Mouse (Mus musculus): ENCODE data around the gene Prdx1.
A peak's percentile ranks its signal among the peaks of the same experiment; 100 is the strongest.
"Not testable (repeated sequence)": the region's sequence is repeated elsewhere in the genome, so short reads cannot be mapped to it uniquely, and the experiment has no call there.

The Prdx1 gene

GRCm38 (mm10) chr4:116685402-116686061 is at the start of gene Prdx1:
Prdx1 (plus strand) TSS chr4:116685544.
- peak; percentile 97 for DNase-seq

DNA sequence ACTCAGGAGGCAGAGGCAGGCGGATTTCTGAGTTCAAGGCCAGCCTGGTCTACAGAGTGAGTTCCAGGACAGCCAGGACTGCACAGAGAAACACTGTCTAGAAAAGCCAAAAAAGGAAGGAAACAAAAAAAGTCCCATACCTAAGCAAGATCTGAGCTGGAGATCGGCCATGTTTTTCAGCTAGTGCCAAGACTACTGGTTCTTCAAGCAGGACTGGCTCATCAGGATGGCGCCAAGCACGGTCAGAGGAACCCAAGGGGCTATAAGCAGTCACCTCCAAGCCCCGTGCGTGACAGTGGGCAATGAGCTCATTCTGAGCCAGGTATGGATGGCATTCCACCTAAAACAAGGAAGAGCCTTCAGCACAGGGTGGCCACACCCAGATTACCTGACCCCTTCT is 46.5 kb upstream of the Prdx1 start:
- DNase-seq = no peak

- no peak for DNase-seq
Measured at GRCm38 (mm10) chr4:116642071-116642470, 43.3 kb upstream of the Prdx1 start.

DNA sequence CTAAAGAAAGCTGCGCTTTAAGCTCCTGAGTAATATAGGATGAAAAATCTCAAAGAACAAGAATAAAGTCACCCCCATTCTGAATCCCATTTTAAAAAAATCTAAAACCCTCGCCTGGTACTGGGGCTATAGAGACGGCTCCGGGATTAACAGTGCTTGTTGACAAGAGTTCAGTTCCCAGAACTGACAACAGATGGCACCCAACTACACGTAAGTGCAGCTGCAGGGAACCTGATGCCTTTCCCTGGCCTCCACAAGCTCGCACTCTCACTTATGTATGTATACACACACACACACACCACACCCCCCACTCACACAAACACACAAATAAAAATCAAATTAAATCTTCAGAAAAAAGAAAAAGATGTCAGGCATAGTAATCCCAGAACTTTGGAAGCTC is 41.0 kb upstream of the Prdx1 start:
- peak; percentile 50 for DNase-seq

- no peak for DNase-seq
Measured at GRCm38 (mm10) chr4:116645624-116646023, 39.7 kb upstream of the Prdx1 start.

DNA sequence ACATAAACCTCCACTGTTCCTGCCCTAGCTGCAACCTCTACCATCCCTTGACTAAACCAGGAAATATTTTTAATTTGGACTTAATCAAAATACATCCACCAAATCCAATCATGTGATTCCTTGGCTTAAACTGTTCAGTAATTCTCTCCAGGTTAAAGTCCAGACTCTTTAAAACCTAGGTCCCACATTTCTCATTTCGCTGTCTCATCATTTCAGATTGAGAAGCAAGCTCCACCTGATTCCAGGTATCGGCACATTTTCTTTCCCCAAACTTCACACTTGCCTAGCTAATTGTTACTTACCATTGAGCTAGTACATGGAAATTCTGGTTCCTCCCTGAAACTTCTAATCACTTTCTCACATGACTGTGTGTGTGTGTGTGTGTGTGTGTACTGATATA is 35.9 kb upstream of the Prdx1 start:
- DNase-seq = no peak

GRCm38 (mm10) chr4:116650365-116650764 is 35.0 kb upstream of the Prdx1 start:
- DNase-seq = no peak

DNA sequence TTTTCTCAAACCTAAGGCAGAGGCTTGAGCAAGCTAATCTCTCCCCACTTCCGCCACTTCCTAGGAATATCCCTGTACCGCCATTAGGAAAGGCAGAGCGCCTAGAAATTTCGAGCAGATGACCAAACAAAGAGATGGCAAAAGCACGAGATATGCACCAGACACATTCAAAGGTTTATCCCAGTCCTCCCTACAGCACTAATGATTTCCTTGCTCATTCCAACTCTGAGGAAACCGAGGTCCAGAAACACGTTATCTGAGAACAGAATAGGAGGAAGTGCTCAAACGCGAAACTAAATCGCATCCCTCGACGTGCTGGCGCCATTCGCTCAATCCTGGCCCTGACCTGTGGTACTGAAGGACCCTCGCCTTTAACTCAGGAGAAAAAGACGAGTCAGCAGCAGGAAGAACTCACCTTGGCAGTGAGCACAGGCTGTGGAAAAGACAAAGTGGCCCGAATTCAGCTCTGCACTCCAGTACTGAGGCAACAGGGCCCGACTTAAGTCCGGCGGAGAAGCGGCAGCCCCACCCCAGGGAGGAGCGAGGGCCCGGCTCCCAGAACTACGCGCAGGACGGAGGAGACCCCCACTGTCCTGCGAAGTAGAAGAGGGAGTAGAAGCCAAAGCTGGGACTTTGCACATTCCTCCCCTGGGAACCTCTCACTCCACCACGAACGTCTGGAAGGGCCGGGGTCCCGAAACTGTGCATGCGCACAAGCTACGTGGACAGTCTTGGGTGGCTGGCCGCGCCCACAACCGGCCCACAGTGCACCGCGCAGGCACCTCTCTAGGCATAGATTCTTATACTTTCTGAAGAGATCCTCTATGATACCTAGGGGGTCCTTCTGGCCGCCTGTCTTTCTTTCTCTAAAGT is 34.2 kb upstream of the Prdx1 start, which contains the start of gene Akr1a1:
TSS of gene Akr1a1 (minus strand) at position 757 of the 873 bp plus-strand sequence.
- DNase-seq = peak; percentile 91

- no peak for DNase-seq
Measured at GRCm38 (mm10) chr4:116651797-116652135, 33.6 kb upstream of the Prdx1 start.

DNA sequence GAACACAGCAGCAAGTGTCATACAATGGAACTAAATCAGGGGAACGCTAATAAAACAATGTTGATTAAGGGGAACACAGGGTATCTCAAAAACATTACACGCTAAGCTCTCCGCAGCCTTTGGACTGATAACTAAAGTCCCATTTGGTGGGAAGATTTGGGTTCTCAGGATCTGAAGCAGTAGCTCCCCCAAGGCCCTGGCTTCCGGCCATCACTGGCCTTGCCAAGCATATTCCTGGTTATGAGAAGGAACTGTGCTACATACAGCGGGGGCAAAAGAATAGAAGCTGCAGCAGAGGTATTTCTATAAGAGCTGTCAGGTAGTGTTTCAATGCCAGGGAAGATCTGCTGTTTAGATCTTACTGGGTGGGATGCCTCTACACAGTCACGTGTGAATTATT is 32.1 kb upstream of the Prdx1 start:
- DNase-seq = no peak

GRCm38 (mm10) chr4:116655100-116655499 is 30.2 kb upstream of the Prdx1 start:
- DNase-seq = no peak

DNA sequence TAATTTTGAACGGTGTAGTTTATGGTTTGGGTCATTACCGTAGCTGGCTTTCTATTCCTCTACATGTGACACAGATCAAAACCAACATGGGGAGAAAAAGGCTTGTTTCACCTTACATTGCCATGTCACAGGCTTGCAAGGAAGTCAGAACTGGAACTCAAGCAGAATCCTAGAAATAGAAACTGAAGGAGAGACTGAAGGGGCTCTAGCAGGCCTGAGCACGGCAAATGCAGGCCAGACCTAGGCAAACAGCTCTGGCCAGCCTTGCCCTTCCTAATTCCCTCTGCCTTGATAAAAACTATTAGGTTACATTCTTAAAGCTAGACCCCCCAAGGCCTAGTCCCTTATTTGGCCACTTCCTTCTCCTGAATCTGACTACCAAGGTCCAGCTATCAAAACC is 29.7 kb upstream of the Prdx1 start:
- DNase-seq = no peak

DNA sequence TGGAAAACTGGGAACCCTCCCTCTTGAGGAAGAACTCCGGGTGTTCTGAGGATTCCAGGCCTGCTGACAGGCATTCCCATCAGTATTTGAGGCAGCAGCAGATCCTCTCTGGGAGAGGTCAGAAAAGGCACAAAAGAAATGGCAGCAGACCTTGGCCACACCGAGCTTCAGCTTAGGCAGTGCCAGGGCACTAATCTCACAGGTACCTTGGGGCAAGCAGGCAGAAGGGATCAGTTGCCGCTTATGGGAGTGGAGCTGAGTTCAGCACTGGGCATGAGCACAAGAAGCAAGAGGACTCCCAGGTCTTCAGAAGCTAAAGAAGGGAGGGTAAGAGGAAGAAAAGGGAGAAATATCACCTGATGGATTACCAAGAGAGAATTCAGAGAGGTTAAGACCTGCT is 27.4 kb upstream of the Prdx1 start:
- DNase-seq = no peak

DNA sequence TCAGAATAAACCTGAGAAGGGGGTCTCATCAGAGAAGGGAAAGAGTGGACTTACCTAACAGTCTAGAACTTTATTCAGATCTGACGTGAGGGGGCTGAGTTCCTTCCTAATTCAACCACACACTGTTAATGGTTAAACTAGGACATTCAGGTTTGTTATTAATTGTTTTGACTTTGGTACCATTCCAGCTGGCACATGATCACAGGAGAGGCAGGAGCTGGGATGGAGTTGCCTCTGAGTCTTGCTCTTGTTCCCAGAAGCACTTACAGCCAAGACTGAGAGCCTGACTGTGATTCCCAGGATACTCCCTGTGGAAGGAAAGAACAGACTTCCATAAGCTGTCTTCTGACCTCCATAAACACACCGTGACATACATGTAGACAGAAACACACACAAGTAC is 25.9 kb upstream of the Prdx1 start:
- DNase-seq = peak; percentile 51

DNA sequence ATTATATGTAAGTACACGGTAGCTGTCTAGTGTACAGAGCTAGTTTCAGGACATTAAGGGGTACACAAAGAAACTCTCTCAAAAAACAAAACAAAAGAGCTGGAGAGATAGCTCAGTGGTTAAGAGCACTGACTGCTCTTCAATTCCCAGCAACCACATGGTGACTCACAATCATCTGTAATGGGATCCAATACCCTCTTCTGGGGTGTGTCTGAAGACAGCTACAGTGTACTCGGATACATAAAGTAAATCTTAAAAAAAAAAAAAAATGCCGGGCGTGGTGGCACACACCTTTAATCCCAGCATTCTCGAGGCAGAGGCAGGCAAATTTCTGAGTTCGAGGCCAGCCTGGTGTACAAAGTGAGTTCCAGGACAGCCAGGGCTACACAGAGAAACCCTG is 25.4 kb upstream of the Prdx1 start:
- DNase-seq = not testable (repeated sequence)

GRCm38 (mm10) chr4:116660829-116661228 is 24.5 kb upstream of the Prdx1 start:
- DNase-seq = no peak

- no peak for DNase-seq
Measured at GRCm38 (mm10) chr4:116661998-116662397, 23.3 kb upstream of the Prdx1 start.

DNA sequence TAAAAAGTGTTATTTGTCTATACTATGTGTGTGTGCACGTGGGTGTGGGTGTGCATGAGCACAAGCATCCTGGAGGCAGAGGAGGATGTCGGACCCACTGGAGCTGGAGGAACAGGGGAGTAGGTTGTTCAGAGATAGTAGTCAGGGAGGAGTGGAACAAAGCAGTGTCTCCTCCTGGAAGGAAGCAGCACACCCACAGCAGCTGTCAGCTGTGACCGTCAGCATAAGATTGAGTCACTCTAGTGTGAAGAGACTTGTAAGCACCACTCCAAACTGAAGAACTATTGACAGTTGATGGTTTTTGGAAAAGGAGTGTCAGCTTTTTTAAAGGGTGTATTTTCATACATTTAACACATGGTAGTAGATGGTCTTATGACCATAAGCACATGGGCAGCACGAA is 18.7 kb upstream of the Prdx1 start:
- DNase-seq = no peak

- DNase-seq = no peak
Measured at GRCm38 (mm10) chr4:116668145-116668544, 17.2 kb upstream of the Prdx1 start.

DNA sequence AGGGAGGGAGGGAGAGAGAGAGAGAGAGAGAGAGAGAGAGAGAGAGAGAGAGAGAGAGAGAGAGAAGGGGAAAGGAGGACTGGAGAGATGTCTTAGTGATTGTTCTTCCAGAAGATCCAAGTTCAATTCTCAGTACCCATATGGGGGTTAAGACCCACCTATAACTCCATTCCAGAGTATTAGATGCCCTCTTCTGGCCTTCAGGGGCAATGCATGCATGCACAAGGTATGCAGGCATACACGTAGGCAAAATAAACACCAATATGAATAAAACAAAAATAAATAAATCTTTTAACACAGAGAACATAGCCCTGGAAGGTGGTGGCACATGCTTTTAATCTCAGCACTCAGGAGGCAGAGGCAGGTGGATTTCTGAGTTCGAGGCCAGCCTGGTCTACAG is 16.1 kb upstream of the Prdx1 start:
- peak; percentile 28 for DNase-seq

DNA sequence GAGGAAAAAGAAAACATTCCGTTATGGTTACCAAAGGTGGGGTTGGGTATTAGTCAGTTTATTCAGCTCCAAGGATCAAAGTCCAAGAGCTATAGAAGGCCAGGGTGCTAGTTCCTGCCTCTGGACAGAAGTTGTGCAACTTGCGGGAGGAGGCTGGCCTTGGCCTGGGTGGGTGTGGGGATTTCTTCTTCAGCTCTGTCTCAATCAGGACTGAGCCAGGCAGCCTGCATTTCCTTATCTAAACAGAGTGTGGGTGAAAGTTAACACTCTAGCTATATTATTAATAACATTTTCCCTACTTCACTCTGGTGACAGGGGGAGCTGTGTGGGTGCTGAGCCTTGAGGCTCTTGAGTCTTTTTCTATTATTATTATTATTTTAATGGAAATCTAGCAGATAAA is 12.6 kb upstream of the Prdx1 start:
- DNase-seq = peak; percentile 64

DNA sequence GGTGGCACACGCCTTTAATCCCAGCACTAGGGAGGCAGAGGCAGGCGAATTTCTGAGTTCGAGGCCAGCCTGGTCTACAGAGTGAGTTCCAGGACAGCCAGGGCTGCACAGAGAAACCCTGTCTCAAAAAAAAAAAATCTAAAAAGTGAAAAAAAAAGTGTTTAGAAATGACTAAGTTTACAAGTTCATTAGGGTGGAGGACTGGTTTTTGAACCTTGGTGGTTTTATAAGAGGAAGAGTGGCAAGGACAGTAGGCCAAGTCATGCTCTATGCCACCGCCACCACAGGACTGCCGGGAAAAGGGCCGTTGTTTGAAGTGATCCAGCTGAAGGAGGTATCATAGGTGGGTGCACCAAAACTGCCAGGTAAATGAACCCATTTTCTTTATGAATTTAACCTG is 10.6 kb upstream of the Prdx1 start:
- DNase-seq = not testable (repeated sequence)

DNA sequence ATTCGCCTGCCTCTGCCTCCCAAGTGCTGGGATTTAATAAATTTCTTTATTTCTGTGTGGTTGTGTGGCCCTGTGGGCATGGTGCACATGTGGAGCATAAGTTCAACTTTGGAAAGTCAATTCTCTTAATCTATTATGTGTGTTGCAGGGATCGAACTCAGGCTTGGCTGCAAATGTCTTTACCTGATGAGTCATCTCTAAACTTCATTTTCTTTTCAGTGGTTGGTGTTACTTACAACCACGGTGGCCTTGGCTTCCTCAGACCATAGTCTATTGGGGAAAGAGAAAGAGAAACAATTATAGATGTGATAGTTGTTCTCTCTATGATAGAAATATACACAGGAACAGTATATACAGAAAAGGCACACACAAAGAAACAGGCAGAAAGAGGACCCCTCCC is 9.3 kb upstream of the Prdx1 start:
- no peak for DNase-seq

DNA sequence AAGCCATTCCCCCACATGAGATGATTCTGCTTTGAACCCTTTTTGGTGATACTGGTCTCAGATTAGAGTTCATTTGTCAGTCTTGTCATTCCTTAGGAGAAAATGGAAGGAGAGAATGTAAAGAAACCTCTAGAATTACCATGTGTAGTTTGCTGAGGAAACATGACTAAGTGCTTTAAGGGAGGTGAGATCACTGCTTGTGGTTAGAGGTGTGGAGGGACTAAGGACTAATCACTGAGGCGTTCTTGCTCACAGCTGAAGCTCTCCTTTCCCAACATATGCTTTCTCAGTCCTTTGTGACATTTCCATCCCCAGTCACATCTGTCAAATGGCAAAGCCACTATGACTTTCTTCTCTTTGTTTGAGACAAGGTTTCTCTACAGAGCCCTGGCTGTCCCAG is 7.5 kb upstream of the Prdx1 start:
- no peak for DNase-seq

DNA sequence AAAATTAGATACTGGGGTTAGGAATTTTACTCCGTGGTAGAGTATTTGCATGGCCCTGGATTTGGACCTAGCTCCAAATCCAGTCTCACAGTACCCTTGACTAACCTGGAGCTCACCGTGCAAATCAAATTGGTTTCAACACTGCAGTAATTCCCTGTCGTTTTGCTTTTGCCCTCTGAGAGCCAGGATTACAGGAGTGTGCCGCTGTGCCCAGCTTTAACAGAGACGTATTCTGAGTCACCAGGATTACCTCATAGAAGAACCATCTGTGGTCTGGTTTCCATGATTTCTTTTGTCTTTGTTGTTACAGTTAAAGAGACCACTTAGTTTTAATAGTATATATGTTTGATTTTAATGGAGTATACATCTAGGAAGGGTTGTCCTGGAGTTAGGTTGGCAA is 6.2 kb upstream of the Prdx1 start:
- DNase-seq = no peak

All from lung, postnatal 14 days (tissue).